Mouse (Mus musculus): ENCODE data around the gene Txk. TPM values are rescaled to one million over a fixed set of nuclear protein-coding genes. Genes with fewer than 3 reads are reported as not detected.

Txk gene
- polyA plus RNA-seq, 1 experiment = 0.11 TPM

GRCm38 (mm10) chr5:72671017-72671699 lies 81.4 kb downstream of the Txk start:
- TF ChIP-seq FLI1 (IDR thresholded peaks at IDR 0.05; ENCODE audit: low read length) (no peak), GATA1 (IDR thresholded peaks at IDR 0.05; ENCODE audit: borderline replicate concordance, low read length) (no peak)
- Histone ChIP-seq H3K36me3 (replicated peaks; ENCODE audit: low read length) (no peaks in the 10 kb centered on the region), H3K4me1 (no peaks in the 10 kb centered on the region), H3K9me3 (no peaks in the 10 kb centered on the region), H3K27me3 (replicated peaks) (peaks cover 2% of the 10 kb centered on the region), H3K4me3 (replicated peaks) (no peak overlapping the region)

GRCm38 (mm10) chr5:72668351-72668750 lies 84.2 kb downstream of the Txk start:
- Histone ChIP-seq H3K9me3 (no peaks in the 10 kb centered on the region), H3K27me3 (replicated peaks) (peaks cover 4% of the 10 kb centered on the region), H3K36me3 (replicated peaks; ENCODE audit: low read length) (no peaks in the 10 kb centered on the region), H3K4me3 (replicated peaks) (no peak overlapping the region), H3K4me1 (no peaks in the 10 kb centered on the region)
- no peak for TF ChIP-seq FLI1 (IDR thresholded peaks at IDR 0.05; ENCODE audit: low read length)

- TF ChIP-seq GATA1 (IDR thresholded peaks at IDR 0.05; ENCODE audit: borderline replicate concordance, low read length) (no peak), FLI1 (IDR thresholded peaks at IDR 0.05; ENCODE audit: low read length) (no peak)
- H3K27me3 ChIP-seq (replicated peaks) = peaks cover 8% of the 10 kb centered on the region
- no peaks in the 10 kb centered on the region for H3K4me1 ChIP-seq
- H3K9me3 ChIP-seq = no peaks in the 10 kb centered on the region
- no peaks in the 10 kb centered on the region for H3K36me3 ChIP-seq (replicated peaks; ENCODE audit: low read length)
- H3K4me3 ChIP-seq (replicated peaks) = no peak overlapping the region
Observed at GRCm38 (mm10) chr5:72666428-72666827, 86.1 kb downstream of the Txk start.

- Histone ChIP-seq H3K4me3 (replicated peaks) (no peak overlapping the region), H3K36me3 (replicated peaks; ENCODE audit: low read length) (no peaks in the 10 kb centered on the region), H3K4me1 (no peaks in the 10 kb centered on the region), H3K9me3 (no peaks in the 10 kb centered on the region), H3K27me3 (replicated peaks) (peaks cover 12% of the 10 kb centered on the region)
- no peak for TF ChIP-seq GATA1 (IDR thresholded peaks at IDR 0.05; ENCODE audit: borderline replicate concordance, low read length)
- TF ChIP-seq FLI1 (IDR thresholded peaks at IDR 0.05; ENCODE audit: low read length) = no peak
Observed at GRCm38 (mm10) chr5:72665281-72665680, 87.3 kb downstream of the Txk start.

- peaks cover 15% of the 10 kb centered on the region for H3K27me3 ChIP-seq (replicated peaks)
- H3K36me3 ChIP-seq (replicated peaks; ENCODE audit: low read length) = no peaks in the 10 kb centered on the region
- TF ChIP-seq GATA1 (IDR thresholded peaks at IDR 0.05; ENCODE audit: borderline replicate concordance, low read length) = no peak
- TF ChIP-seq FLI1 (IDR thresholded peaks at IDR 0.05; ENCODE audit: low read length) = no peak
- H3K9me3 ChIP-seq = no peaks in the 10 kb centered on the region
- H3K4me1 ChIP-seq = no peaks in the 10 kb centered on the region
- H3K4me3 ChIP-seq (replicated peaks) = no peak overlapping the region
Observed at GRCm38 (mm10) chr5:72664854-72665253, 87.7 kb downstream of the Txk start.

- TF ChIP-seq FLI1 (IDR thresholded peaks at IDR 0.05; ENCODE audit: low read length) (no peak), GATA1 (IDR thresholded peaks at IDR 0.05; ENCODE audit: borderline replicate concordance, low read length) (no peak)
- Histone ChIP-seq H3K4me3 (replicated peaks) (no peak overlapping the region), H3K4me1 (no peaks in the 10 kb centered on the region), H3K9me3 (no peaks in the 10 kb centered on the region), H3K27me3 (replicated peaks) (peaks cover 16% of the 10 kb centered on the region), H3K36me3 (replicated peaks; ENCODE audit: low read length) (no peaks in the 10 kb centered on the region)
Observed at GRCm38 (mm10) chr5:72664126-72664525, 88.5 kb downstream of the Txk start.

GRCm38 (mm10) chr5:72661051-72661781 lies 91.4 kb downstream of the Txk start:
- H3K4me3 ChIP-seq (replicated peaks) = no peak overlapping the region
- TF ChIP-seq FLI1 (IDR thresholded peaks at IDR 0.05; ENCODE audit: low read length) = no peak
- no peak for TF ChIP-seq GATA1 (IDR thresholded peaks at IDR 0.05; ENCODE audit: borderline replicate concordance, low read length)
- no peaks in the 10 kb centered on the region for H3K9me3 ChIP-seq
- H3K27me3 ChIP-seq (replicated peaks) = peaks cover 23% of the 10 kb centered on the region
- no peaks in the 10 kb centered on the region for H3K36me3 ChIP-seq (replicated peaks; ENCODE audit: low read length)
- H3K4me1 ChIP-seq = peaks cover 3% of the 10 kb centered on the region; the same call in 1 of the 2 replicates

GRCm38 (mm10) chr5:72658375-72658774 lies 94.2 kb downstream of the Txk start:
- H3K4me1 ChIP-seq = peaks cover 3% of the 10 kb centered on the region; the same call in 1 of the 2 replicates
- H3K27me3 ChIP-seq (replicated peaks) = peaks cover 31% of the 10 kb centered on the region
- no peaks in the 10 kb centered on the region for H3K36me3 ChIP-seq (replicated peaks; ENCODE audit: low read length)
- no peak overlapping the region for H3K4me3 ChIP-seq (replicated peaks)
- peaks cover 11% of the 10 kb centered on the region for H3K9me3 ChIP-seq
- TF ChIP-seq FLI1 (IDR thresholded peaks at IDR 0.05; ENCODE audit: low read length) (no peak), GATA1 (IDR thresholded peaks at IDR 0.05; ENCODE audit: borderline replicate concordance, low read length) (no peak)

- no peak for TF ChIP-seq FLI1 (IDR thresholded peaks at IDR 0.05; ENCODE audit: low read length)
- TF ChIP-seq GATA1 (IDR thresholded peaks at IDR 0.05; ENCODE audit: borderline replicate concordance, low read length) = no peak
- Histone ChIP-seq H3K27me3 (replicated peaks) (peaks cover 36% of the 10 kb centered on the region), H3K36me3 (replicated peaks; ENCODE audit: low read length) (no peaks in the 10 kb centered on the region), H3K4me1 (peaks cover 3% of the 10 kb centered on the region; the same call in 1 of the 2 replicates), H3K4me3 (replicated peaks) (no peak overlapping the region), H3K9me3 (peaks cover 11% of the 10 kb centered on the region)
Observed at GRCm38 (mm10) chr5:72656270-72656791, 96.2 kb downstream of the Txk start.

GRCm38 (mm10) chr5:72653068-72653674 lies 99.4 kb downstream of the Txk start:
- no peak for TF ChIP-seq GATA1 (IDR thresholded peaks at IDR 0.05; ENCODE audit: borderline replicate concordance, low read length)
- no peak for TF ChIP-seq FLI1 (IDR thresholded peaks at IDR 0.05; ENCODE audit: low read length)
- H3K36me3 ChIP-seq (replicated peaks; ENCODE audit: low read length) = no peaks in the 10 kb centered on the region
- H3K4me1 ChIP-seq = peaks cover 5% of the 10 kb centered on the region
- H3K9me3 ChIP-seq = peaks cover 11% of the 10 kb centered on the region
- peaks cover 45% of the 10 kb centered on the region for H3K27me3 ChIP-seq (replicated peaks)
- H3K4me3 ChIP-seq (replicated peaks) = no peak overlapping the region
